24 mouse cellular contexts compared by ENCODE assay signal in genomic region chr9:47903661-47904060, GRCm38 (mm10).
"Had no signal": no experiment of that assay in that cellular context is flagged by ENCODE, and none has a peak within 500 bp of the region (broad histone marks: within the 10 kb centered on the region; RNA-seq: fewer than 3 reads in every experiment).

No protein-coding gene starts in this region.

- H3K9me3 ChIP-seq: limb, embryonic 13.5 days; liver, embryonic 12.5 days; liver, embryonic 15.5 days; lung, embryonic 15.5 days; megakaryocyte, embryonic 14.5 days; midbrain, embryonic 15.5 days; neural tube, embryonic 12.5 days; neural tube, embryonic 15.5 days; stomach, embryonic 15.5 days had no signal

- DNase-seq: kidney, postnatal 25 days; layer of hippocampus, adult 9-11 months; left cerebral cortex, postnatal 4 days; liver; lung, adult 18-20 months; lung, postnatal 10 days; lung, postnatal 36 days; spleen, adult 18-20 months; thymus, adult 18-20 months; thymus, postnatal 36 days had no signal

- H3K4me1 ChIP-seq: liver, embryonic 12.5 days; liver, embryonic 15.5 days; lung, embryonic 15.5 days; stomach, embryonic 15.5 days had no signal

- H3K4me2 ChIP-seq: limb, embryonic 13.5 days; liver, embryonic 12.5 days; liver, embryonic 15.5 days; lung, embryonic 15.5 days; midbrain, embryonic 11.5 days; midbrain, embryonic 15.5 days; neural tube, embryonic 12.5 days; neural tube, embryonic 15.5 days; stomach, embryonic 15.5 days had no signal

- H3K4me3 ChIP-seq: layer of hippocampus, adult 2 months; left cerebral cortex, adult 2 months; limb, embryonic 13.5 days; liver, embryonic 12.5 days; liver, embryonic 15.5 days; lung, embryonic 15.5 days; megakaryocyte, embryonic 14.5 days; midbrain, embryonic 15.5 days; neural tube, embryonic 12.5 days; neural tube, embryonic 15.5 days; stomach, embryonic 15.5 days had no signal

- H3K27ac ChIP-seq: kidney, postnatal 0 days; layer of hippocampus, adult 2 months; left cerebral cortex, adult 2 months; limb, embryonic 13.5 days; liver, embryonic 12.5 days; liver, embryonic 15.5 days; lung, embryonic 15.5 days; midbrain, embryonic 15.5 days; neural tube, embryonic 12.5 days; neural tube, embryonic 15.5 days; stomach, embryonic 15.5 days had no signal

- H3K27me3 ChIP-seq: limb, embryonic 13.5 days; liver, embryonic 12.5 days; liver, embryonic 15.5 days; lung, embryonic 15.5 days; stomach, embryonic 15.5 days had no signal

- ATAC-seq: intestine, postnatal 0 days; liver, embryonic 12.5 days had no signal

- H3K9ac ChIP-seq: limb, embryonic 13.5 days; liver, embryonic 12.5 days; liver, embryonic 15.5 days; lung, embryonic 15.5 days; midbrain, embryonic 15.5 days; neural tube, embryonic 12.5 days; neural tube, embryonic 15.5 days; stomach, embryonic 15.5 days had no signal

- H3K36me3 ChIP-seq: limb, embryonic 13.5 days; liver, embryonic 12.5 days; liver, embryonic 15.5 days; lung, embryonic 15.5 days; midbrain, embryonic 15.5 days; neural tube, embryonic 12.5 days; neural tube, embryonic 15.5 days; stomach, embryonic 15.5 days had no signal
